Mouse (Mus musculus): ENCODE data around the gene Gm5938. TPM values are rescaled to one million over a fixed set of nuclear protein-coding genes. Genes with fewer than 3 reads are reported as not detected.

Gm5938 gene
- not detected for total RNA-seq (2021)
- long read RNA-seq, experiment 1, result 0 reads
- long read RNA-seq, experiment 2, result 0 reads

- no peak for TF ChIP-seq CTCF (IDR thresholded peaks at IDR 0.05)
- intact Hi-C loops (cut with DNase I), result no loop called here
- H3K4me3 ChIP-seq, result no peak within 1 kb of the TSS
- DNase-seq, result no peak
- no peak within 1 kb of the TSS for H3K27ac ChIP-seq
These were observed at the start of gene Gm5938 for GRCm38 (mm10) chrX:78125167-78125566. TSS of gene Gm5938 (plus strand) at chrX:78125467.

DNA sequence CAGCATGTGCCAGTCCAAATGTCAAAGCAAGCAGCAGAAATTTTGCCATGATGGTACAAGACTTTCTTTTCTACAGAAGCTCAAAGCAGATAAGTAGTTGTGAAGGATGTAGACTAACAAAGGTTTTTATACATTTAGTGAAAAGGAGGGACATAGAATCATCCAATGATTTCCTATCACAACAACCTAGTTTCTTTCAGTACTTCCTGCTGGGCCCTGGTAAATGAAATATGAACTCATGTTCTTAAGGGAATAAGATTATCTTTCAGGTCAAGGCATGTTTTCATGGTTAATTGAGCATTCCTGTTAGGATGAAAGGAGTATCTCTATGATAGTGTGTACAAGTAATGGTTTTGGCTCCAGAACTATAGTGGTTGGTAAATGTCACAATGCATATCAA, 34.0 kb upstream of the Gm5938 start, which contains the start of gene Obp1a:
Obp1a (minus strand) TSS at position 101 of the 400 bp plus-strand sequence.
- intact Hi-C loops (cut with DNase I), result no loop called here
- no peak for TF ChIP-seq CTCF (IDR thresholded peaks at IDR 0.05)
- Histone ChIP-seq H3K4me3 (no peak within 1 kb of the TSS), H3K27ac (no peak within 1 kb of the TSS)
- DNase-seq, result no peak

Other genes with a start within 250 kb of the Gm5938 start
- gene 5430402E10Rik, start 200.4 kb upstream of the Gm5938 start, total RNA-seq (2021), result not detected
- gene Obp1a, start 34.1 kb upstream of the Gm5938 start, total RNA-seq (2021), result not detected
- gene Obp1b, start 61.3 kb downstream of the Gm5938 start, total RNA-seq (2021), result not detected
- gene Gm14743, start 120.5 kb downstream of the Gm5938 start, total RNA-seq (2021), result not detected
- not detected for gene 4930480E11Rik, start 244.2 kb downstream of the Gm5938 start, total RNA-seq (2021)

Measured in gastrocnemius, adult 2 months (tissue).